Mouse (Mus musculus) cortical plate, adult 2 months (tissue): Measurements from ENCODE around the gene Rnf31. TPM values are rescaled to one million over a fixed set of nuclear protein-coding genes. Genes with fewer than 3 reads are reported as not detected.

ENCODE experiments used
- H3K27ac ChIP-seq: fragments of 200-500 bp; 2 replicates; pipeline ENCODE4 v1.5.1; 2012; ENCODE audit warnings: low read length, control low read depth, inconsistent platforms; ENCODE audit not compliant: insufficient read depth
- H3K4me1 ChIP-seq: fragments of 200-500 bp; 2 replicates; pipeline ENCODE4 v1.6.1; 2011; ENCODE audit warnings: low read length; ENCODE audit not compliant: control insufficient read depth, insufficient read depth
- H3K4me3 ChIP-seq: fragments of 200-500 bp; 2 replicates; pipeline ENCODE4 v1.5.1; 2011; ENCODE audit warnings: mild to moderate bottlenecking, low read length, control low read depth; ENCODE audit not compliant: insufficient read depth
- CTCF ChIP-seq: fragments of 200-500 bp; IDR thresholded peaks from 2 replicates; pipeline ENCODE4 v1.5.1; 2011; ENCODE audit warnings: mild to moderate bottlenecking, control low read depth, low read length; ENCODE audit not compliant: insufficient read depth; ENCODE audit errors: extremely low read depth
- POLR2A ChIP-seq: fragments of 200-500 bp; IDR thresholded peaks from 2 replicates; pipeline ENCODE4 v1.6.1; 2011; ENCODE audit warnings: mild to moderate bottlenecking, low read length, control low read depth; ENCODE audit not compliant: insufficient read depth; ENCODE audit errors: extremely low read depth
- polyA plus RNA-seq: library from polyadenylated mRNA; depleted of rRNA; stranded (reverse); fragments of >200 nt; gene quantifications from 2 replicates; pipeline ENCODE4 v1.2.3, GENCODE M21; 2012; rRNA removed

Gene Rnf31
- 22.5 and 24.7 TPM in 2 replicates for polyA plus RNA-seq

DNA sequence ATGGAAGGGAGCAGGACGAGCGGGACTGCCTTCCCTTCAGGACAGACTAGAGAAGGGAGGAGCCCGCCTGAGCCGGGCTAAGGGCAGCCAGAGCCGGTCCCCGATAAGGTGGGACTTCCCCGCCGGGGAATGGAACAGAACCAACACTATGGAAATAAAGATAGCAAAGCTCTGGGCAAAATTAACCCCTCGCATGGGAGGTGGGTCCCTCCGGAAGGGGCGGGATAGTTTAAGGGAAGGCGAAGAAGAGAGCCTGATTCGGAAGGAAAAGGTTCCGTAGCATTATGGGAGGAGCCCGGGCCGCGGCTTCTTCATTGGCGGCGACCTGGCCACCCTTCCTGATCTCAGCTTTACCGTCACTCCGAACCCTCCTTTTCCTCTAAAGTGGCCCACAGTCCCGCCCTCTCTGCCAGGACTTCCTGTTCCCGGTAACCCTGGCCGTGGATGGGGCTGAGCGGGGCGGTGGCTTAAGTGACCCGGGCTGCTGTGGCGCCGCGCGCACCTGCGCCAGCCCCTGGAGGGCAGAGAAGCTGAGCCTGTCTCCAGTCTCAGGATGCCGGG is at the start of gene Rnf31:
Rnf31 (plus strand) TSS at position 378 of the 561 bp plus-strand sequence.
- Histone ChIP-seq H3K4me3 (peak within 1 kb of the TSS; percentile 72), H3K27ac (peak within 1 kb of the TSS; percentile 79), H3K4me1 (no peaks in the 10 kb centered on the region; the same call in 1 of the 2 replicates)
- TF ChIP-seq POLR2A (peak; percentile 75), CTCF (no peak)

DNA sequence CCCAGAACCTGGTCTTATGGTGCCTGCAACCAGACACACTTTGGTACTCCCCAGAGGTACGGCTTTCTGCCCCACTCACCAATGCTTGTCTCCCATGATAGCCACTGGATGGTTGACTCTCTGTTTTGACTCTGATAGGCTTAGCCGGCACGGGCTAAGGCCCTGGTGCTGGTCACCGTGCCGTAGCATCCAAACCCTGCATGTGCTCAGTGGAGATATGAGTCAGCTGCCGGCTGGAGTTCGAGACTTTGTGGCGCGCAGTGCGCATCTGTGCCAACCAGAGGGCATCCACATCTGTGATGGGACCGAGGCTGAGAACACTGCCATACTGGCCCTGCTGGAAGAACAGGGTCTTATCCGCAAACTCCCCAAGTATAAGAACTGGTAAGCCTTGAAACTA is 49.2 kb upstream of the Rnf31 start:
- H3K4me3 ChIP-seq = no peak overlapping the region
- no peak overlapping the region for H3K27ac ChIP-seq
- TF ChIP-seq POLR2A (no peak), CTCF (no peak)
- H3K4me1 ChIP-seq = 0 out of 2 replicates have a peak, but pooled peaks cover 3% of the 10 kb centered on the region

DNA sequence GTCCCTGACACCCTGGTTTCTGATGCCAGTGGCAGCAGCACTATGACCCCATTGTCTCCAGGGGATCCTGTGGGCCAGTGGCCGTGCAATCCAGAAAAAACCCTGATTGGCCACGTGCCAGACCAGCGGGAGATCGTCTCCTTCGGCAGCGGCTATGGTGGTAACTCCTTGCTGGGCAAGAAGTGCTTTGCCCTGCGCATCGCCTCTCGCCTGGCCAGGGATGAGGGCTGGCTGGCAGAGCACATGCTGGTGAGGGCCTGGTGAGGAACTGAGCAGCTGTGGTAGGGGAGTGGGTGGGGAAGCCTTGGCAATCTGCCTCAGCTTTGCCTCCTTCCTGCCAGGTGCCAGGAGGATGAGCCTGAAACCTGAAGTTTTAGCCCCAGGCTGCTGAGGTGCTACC is 47.2 kb upstream of the Rnf31 start:
- H3K27ac ChIP-seq = no peak overlapping the region

DNA sequence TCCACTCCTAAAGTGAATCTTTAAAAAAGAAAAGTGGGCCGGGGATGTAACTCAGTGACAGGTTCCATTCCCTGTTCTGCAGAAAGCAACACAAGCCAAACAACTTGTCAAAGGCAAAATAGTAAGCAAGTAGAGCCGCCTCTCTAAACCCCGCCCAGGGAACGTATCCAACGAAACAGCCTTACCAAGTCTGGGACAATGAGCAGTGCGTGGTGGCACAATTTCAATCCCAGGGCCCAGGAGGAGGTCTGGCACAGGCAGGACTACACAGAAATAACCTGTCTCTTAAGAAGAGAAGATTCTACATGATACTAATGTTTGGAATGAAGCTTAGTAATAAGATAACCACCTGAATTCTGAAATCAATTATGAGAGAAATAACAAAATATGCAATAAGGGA is 41.3 kb upstream of the Rnf31 start:
- no peak overlapping the region for H3K27ac ChIP-seq
- H3K4me3 ChIP-seq = no peak overlapping the region
- no peak for TF ChIP-seq POLR2A
- TF ChIP-seq CTCF = no peak
- no peaks in the 10 kb centered on the region for H3K4me1 ChIP-seq

More for the DNA sequence above, 47.2 kb upstream of the Rnf31 start:
- H3K4me1 ChIP-seq = 0 out of 2 replicates have a peak, but pooled peaks cover 3% of the 10 kb centered on the region
- no peak for TF ChIP-seq POLR2A
- TF ChIP-seq CTCF = no peak
- H3K4me3 ChIP-seq = no peak overlapping the region

DNA sequence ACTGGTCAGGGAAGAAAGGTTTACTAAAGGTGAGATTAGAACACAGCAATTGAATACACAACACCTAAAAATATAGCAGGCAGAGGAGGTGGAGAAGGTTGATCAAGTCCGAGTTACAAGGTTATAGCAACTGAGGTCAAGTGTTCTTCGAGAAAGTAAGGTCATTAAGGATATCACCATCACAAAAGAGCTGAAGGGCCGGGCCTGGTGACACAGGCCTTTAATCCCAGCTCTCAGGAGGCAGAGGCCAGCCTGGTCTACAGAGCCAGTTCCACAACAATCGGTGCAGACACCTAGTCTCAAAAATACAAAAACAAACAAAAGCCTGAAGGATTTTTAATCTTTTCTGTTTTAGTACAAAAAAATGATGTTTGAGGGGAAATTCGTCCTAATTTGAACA is 40.2 kb upstream of the Rnf31 start:
- no peaks in the 10 kb centered on the region for H3K4me1 ChIP-seq
- H3K27ac ChIP-seq = no peak overlapping the region
- no peak overlapping the region for H3K4me3 ChIP-seq
- TF ChIP-seq POLR2A = no peak
- TF ChIP-seq CTCF = no peak

DNA sequence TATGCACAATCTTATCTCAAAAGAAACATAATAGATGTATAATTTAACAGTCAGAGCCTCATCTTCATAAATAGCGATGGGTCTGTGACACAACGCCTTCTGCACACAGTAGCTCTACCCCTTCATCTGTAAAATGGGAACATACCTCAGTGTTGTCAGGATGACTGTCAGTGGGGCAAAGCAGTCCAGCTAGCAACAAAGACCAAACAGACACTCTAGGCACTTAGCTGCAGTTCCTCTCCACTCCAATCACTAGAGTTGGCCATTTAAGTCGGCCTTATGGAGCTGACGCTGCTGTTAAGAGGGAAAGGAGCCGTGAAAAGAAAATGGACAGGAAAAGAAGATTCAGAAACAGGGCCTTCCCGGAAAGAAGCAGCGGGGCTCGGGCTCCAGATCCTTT is 39.7 kb upstream of the Rnf31 start:
- Histone ChIP-seq H3K27ac (no peak overlapping the region), H3K4me1 (no peaks in the 10 kb centered on the region), H3K4me3 (no peak overlapping the region)
- TF ChIP-seq POLR2A (no peak), CTCF (no peak)

DNA sequence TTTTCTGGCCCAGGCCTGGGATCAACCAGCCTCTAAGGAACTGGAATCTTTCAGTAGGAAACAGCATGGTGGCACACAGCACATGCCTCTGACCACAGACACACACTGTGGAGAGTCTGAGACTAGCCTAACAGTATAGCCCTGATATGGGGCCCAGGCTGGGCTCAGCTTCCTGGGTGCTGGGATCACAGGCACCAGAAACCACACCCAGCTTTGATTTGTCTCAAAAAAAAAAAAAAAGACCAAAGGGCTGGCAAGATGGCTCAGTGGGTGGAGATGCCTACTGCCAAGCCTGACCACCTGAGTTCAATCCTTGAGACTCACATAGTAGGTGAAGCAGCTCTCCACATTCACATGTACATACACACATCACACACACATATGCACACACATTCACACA is 36.9 kb upstream of the Rnf31 start:
- no peaks in the 10 kb centered on the region for H3K4me1 ChIP-seq
- no peak overlapping the region for H3K4me3 ChIP-seq
- no peak overlapping the region for H3K27ac ChIP-seq
- TF ChIP-seq POLR2A (no peak), CTCF (no peak)

DNA sequence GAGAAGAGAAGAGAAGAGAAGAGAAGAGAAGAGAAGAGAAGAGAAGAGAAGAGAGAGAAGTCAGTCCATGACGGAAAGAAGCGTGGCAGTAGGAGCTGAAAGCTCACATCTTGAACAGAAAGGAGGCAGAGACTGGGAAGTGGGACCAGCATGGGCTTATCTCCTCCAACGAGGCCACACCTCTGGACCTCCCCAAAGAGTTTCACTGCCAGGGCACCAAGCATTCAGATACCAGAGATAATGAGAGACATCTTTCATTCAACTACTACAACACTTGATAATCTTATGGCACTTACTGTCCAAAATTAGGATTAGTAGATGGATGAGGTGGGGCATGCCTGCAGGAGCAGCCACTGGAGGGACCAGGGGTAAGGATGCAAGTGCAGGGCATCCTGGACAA is 35.7 kb upstream of the Rnf31 start:
- no peak for TF ChIP-seq CTCF
- no peak for TF ChIP-seq POLR2A
- Histone ChIP-seq H3K27ac (no peak overlapping the region), H3K4me3 (no peak overlapping the region), H3K4me1 (no peaks in the 10 kb centered on the region)

DNA sequence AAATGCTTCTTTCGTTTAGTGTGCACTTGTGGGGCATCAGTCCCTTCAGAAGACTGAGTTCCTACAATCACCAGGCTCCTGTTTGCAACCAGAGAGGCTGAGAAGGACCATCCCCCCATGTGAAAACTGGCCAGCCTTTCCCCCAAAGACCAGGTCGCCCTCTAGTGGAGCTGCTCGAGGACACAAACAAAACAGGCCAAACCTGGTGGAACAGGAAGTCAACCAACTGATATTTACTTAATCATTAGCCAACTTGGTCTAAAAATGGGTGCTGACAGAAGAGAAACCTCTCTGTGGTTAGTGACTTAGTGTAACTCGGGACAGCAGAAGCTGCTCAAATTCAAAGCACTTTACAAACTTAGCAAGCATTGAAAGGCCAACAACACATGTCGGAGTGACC is 34.5 kb upstream of the Rnf31 start:
- H3K4me3 ChIP-seq = no peak overlapping the region
- no peak overlapping the region for H3K27ac ChIP-seq
- H3K4me1 ChIP-seq = peaks cover 3% of the 10 kb centered on the region; the same call in 1 of the 2 replicates
- TF ChIP-seq POLR2A (no peak), CTCF (peak; percentile 85)

DNA sequence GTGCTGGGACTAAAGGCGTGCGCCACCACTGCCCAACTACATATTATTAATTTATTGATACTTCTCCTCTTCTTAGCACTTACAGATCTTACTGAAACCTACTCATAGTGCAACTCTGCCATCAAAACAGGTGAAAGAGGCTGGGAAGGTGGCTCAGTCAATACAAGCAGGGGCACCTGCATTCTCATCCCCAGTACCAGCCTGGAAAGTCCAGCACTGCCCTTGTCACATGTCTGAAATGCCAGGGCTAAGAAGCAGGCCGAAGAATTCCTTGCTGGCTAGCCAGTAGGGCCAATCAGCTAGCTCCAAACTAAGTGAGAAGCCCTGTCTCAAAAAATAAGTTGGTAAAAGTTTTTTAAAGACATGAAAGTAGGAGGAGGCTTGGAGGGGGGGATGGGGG is 33.9 kb upstream of the Rnf31 start:
- H3K4me3 ChIP-seq = no peak overlapping the region
- TF ChIP-seq POLR2A (no peak), CTCF (no peak)
- H3K27ac ChIP-seq = no peak overlapping the region
- H3K4me1 ChIP-seq = peaks cover 3% of the 10 kb centered on the region; the same call in 1 of the 2 replicates
